Mouse (Mus musculus): ENCODE data around the gene Gde1. TPM values are rescaled to one million over a fixed set of nuclear protein-coding genes. Genes with fewer than 3 reads are reported as not detected.

The Gde1 gene
- polyA plus RNA-seq, 1 experiment, result 42.4 TPM

GRCm38 (mm10) chr7:118708002-118708401 is 2.4 kb upstream of the Gde1 start:
- TF ChIP-seq GATA1 (IDR thresholded peaks at IDR 0.05; ENCODE audit: borderline replicate concordance, low read length) (no peak), FLI1 (IDR thresholded peaks at IDR 0.05; ENCODE audit: low read length) (no peak)
- no peaks in the 10 kb centered on the region for H3K27me3 ChIP-seq (replicated peaks)
- no peaks in the 10 kb centered on the region for H3K9me3 ChIP-seq
- no peak overlapping the region for H3K4me3 ChIP-seq (replicated peaks)
- H3K36me3 ChIP-seq (replicated peaks; ENCODE audit: low read length), result peaks cover 6% of the 10 kb centered on the region
- peaks cover 38% of the 10 kb centered on the region for H3K4me1 ChIP-seq

DNA sequence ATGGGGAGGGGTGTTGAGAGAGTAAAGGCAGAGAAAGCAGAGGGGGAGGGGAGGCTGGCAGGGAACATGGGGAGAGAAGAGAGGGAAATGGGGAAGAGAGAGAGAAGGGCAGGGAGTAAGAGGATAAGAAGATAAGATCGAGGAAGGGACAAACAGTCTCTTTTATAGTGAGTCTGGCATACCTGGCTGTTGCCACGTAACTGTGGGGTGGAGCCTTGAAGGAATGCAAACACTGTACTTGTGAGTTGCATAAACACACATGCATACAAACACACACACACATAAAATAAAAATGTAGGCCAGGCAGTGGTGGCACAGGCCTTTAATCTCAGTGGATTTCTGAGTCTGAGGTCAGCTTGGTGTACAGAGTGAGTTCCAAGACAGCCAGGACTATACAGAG is 1.6 kb upstream of the Gde1 start:
- Histone ChIP-seq H3K4me3 (replicated peaks) (no peak overlapping the region), H3K27me3 (replicated peaks) (no peaks in the 10 kb centered on the region), H3K4me1 (peaks cover 34% of the 10 kb centered on the region), H3K9me3 (no peaks in the 10 kb centered on the region), H3K36me3 (replicated peaks; ENCODE audit: low read length) (peaks cover 11% of the 10 kb centered on the region)
- TF ChIP-seq FLI1 (IDR thresholded peaks at IDR 0.05; ENCODE audit: low read length) (no peak), GATA1 (IDR thresholded peaks at IDR 0.05; ENCODE audit: borderline replicate concordance, low read length) (no peak)

DNA sequence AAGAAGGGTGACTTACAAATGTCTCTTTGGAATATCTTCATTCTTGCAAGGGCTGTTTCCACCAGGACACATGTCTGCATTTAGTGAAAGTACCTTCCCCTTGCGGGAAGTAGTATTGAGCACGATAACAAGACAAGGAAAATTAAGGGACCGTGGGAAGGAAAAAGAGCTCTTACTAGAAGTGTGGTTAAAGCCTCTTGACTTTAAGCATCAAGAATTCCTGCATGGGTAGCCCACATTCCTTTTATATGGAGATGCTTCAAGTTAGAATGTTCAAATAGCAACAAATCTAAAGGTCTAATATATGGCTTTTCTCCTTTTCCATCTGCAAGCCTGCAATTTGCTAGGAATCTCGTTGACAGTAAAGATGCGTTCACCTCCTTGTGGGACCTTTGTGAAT is 910 bp upstream of the Gde1 start:
- TF ChIP-seq FLI1 (IDR thresholded peaks at IDR 0.05; ENCODE audit: low read length), result no peak
- no peak for TF ChIP-seq GATA1 (IDR thresholded peaks at IDR 0.05; ENCODE audit: borderline replicate concordance, low read length)
- Histone ChIP-seq H3K4me3 (replicated peaks) (no peak overlapping the region), H3K27me3 (replicated peaks) (no peaks in the 10 kb centered on the region), H3K9me3 (no peaks in the 10 kb centered on the region), H3K4me1 (peaks cover 34% of the 10 kb centered on the region), H3K36me3 (replicated peaks; ENCODE audit: low read length) (peaks cover 18% of the 10 kb centered on the region)

GRCm38 (mm10) chr7:118706051-118706450 is 473 bp upstream of the Gde1 start:
- Histone ChIP-seq H3K4me3 (replicated peaks) (peak overlapping the region; percentile 98), H3K9me3 (no peaks in the 10 kb centered on the region), H3K4me1 (peaks cover 34% of the 10 kb centered on the region), H3K36me3 (replicated peaks; ENCODE audit: low read length) (peaks cover 20% of the 10 kb centered on the region), H3K27me3 (replicated peaks) (no peaks in the 10 kb centered on the region)
- TF ChIP-seq GATA1 (IDR thresholded peaks at IDR 0.05; ENCODE audit: borderline replicate concordance, low read length), result no peak

GRCm38 (mm10) chr7:118704001-118704850 is 1.4 kb downstream of the Gde1 start:
- Histone ChIP-seq H3K27me3 (replicated peaks) (no peaks in the 10 kb centered on the region), H3K9me3 (no peaks in the 10 kb centered on the region), H3K4me3 (replicated peaks) (peak overlapping the region; percentile 98), H3K36me3 (replicated peaks; ENCODE audit: low read length) (peaks cover 35% of the 10 kb centered on the region), H3K4me1 (peaks cover 42% of the 10 kb centered on the region)
- TF ChIP-seq FLI1 (IDR thresholded peaks at IDR 0.05; ENCODE audit: low read length) (no peak), GATA1 (IDR thresholded peaks at IDR 0.05; ENCODE audit: borderline replicate concordance, low read length) (no peak)

- peaks cover 50% of the 10 kb centered on the region for H3K4me1 ChIP-seq
- no peaks in the 10 kb centered on the region for H3K9me3 ChIP-seq
- no peak for TF ChIP-seq GATA1 (IDR thresholded peaks at IDR 0.05; ENCODE audit: borderline replicate concordance, low read length)
- TF ChIP-seq FLI1 (IDR thresholded peaks at IDR 0.05; ENCODE audit: low read length), result no peak
- peak overlapping the region; percentile 21 for H3K4me3 ChIP-seq (replicated peaks)
- peaks cover 46% of the 10 kb centered on the region for H3K36me3 ChIP-seq (replicated peaks; ENCODE audit: low read length)
- no peaks in the 10 kb centered on the region for H3K27me3 ChIP-seq (replicated peaks)
These were observed 2.4 kb downstream of the Gde1 start for GRCm38 (mm10) chr7:118703144-118703561.

- Histone ChIP-seq H3K9me3 (no peaks in the 10 kb centered on the region), H3K36me3 (replicated peaks; ENCODE audit: low read length) (peaks cover 86% of the 10 kb centered on the region), H3K4me1 (peaks cover 32% of the 10 kb centered on the region), H3K4me3 (replicated peaks) (no peak overlapping the region), H3K27me3 (replicated peaks) (no peaks in the 10 kb centered on the region)
- TF ChIP-seq GATA1 (IDR thresholded peaks at IDR 0.05; ENCODE audit: borderline replicate concordance, low read length) (no peak), FLI1 (IDR thresholded peaks at IDR 0.05; ENCODE audit: low read length) (no peak)
These were observed 6.7 kb downstream of the Gde1 start for GRCm38 (mm10) chr7:118698882-118699281.

DNA sequence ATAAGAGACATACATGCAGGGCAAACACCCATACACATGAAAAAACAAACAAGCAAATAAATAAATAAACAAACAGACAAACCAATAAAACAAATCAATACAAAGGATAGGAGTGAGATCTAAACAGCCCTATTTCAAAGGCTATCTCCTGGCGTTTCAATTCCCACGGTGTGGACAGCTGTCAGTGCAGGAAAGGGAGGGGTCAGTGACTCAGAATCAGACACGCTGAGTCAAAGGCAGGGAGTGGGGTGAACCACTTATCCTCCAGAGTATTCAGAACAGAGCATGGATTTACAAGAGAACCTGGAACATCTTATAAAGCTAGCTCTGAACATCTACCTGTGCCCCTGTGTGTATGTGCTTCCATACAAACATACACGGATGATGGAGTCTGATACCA is 8.4 kb downstream of the Gde1 start:
- no peaks in the 10 kb centered on the region for H3K27me3 ChIP-seq (replicated peaks)
- no peaks in the 10 kb centered on the region for H3K9me3 ChIP-seq
- TF ChIP-seq GATA1 (IDR thresholded peaks at IDR 0.05; ENCODE audit: borderline replicate concordance, low read length) (no peak), FLI1 (IDR thresholded peaks at IDR 0.05; ENCODE audit: low read length) (no peak)
- no peak overlapping the region for H3K4me3 ChIP-seq (replicated peaks)
- peaks cover 89% of the 10 kb centered on the region for H3K36me3 ChIP-seq (replicated peaks; ENCODE audit: low read length)
- peaks cover 22% of the 10 kb centered on the region for H3K4me1 ChIP-seq

- Histone ChIP-seq H3K9me3 (no peaks in the 10 kb centered on the region), H3K36me3 (replicated peaks; ENCODE audit: low read length) (peaks cover 92% of the 10 kb centered on the region), H3K4me1 (peaks cover 20% of the 10 kb centered on the region), H3K4me3 (replicated peaks) (no peak overlapping the region), H3K27me3 (replicated peaks) (no peaks in the 10 kb centered on the region)
- TF ChIP-seq GATA1 (IDR thresholded peaks at IDR 0.05; ENCODE audit: borderline replicate concordance, low read length) (no peak), FLI1 (IDR thresholded peaks at IDR 0.05; ENCODE audit: low read length) (no peak)
These were observed 9.4 kb downstream of the Gde1 start for GRCm38 (mm10) chr7:118696146-118696545.

DNA sequence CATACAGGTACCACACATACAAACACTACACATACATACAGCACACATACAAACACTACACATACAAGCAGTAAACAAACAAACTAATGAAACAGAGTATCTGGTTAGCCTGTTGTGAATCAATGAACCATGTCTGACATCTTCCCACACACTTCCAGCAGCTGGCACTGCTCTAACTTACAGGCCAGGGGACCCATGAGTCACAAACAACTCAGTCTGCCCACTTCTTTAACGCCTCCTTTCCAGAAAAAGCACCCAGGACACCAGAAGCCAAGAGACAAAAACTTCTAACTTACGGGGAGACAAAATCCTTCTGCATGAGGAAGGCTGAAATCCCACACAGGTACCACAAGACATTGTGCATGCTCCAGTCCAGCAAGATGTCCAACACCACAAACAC is 14.3 kb downstream of the Gde1 start:
- peaks cover 85% of the 10 kb centered on the region for H3K36me3 ChIP-seq (replicated peaks; ENCODE audit: low read length)
- no peak overlapping the region for H3K4me3 ChIP-seq (replicated peaks)
- no peak for TF ChIP-seq GATA1 (IDR thresholded peaks at IDR 0.05; ENCODE audit: borderline replicate concordance, low read length)
- TF ChIP-seq FLI1 (IDR thresholded peaks at IDR 0.05; ENCODE audit: low read length), result no peak
- peaks cover 12% of the 10 kb centered on the region; the same call in 1 of the 2 replicates for H3K4me1 ChIP-seq
- no peaks in the 10 kb centered on the region for H3K27me3 ChIP-seq (replicated peaks)
- H3K9me3 ChIP-seq, result no peaks in the 10 kb centered on the region
